Mouse (Mus musculus): ENCODE measurements around the gene Ankmy1. TPM values are rescaled to one million over a fixed set of nuclear protein-coding genes. Genes with fewer than 3 reads are reported as not detected.

The Ankmy1 gene
- polyA plus RNA-seq, 1 experiment from 2014 or later: 0.67 TPM

GRCm38 (mm10) chr1:92881982-92882381 lies 20.7 kb downstream of the Ankmy1 start:
- Histone ChIP-seq H3K4me3 (no peak overlapping the region), H3K4me2 (replicated peaks) (no peak overlapping the region), H3K9me3 (replicated peaks) (no peaks in the 10 kb centered on the region), H3K27ac (no peak overlapping the region), H3K9ac (no peak overlapping the region), H3K36me3 (no peaks in the 10 kb centered on the region), H3K4me1 (0 out of 2 replicates have a peak, but pooled peaks cover 2% of the 10 kb centered on the region), H3K27me3 (no peaks in the 10 kb centered on the region)
- ATAC-seq (ENCODE audit: low FRiP score): no peak
- WGBS: 88% methylated on average over 6 of the region's 6 CpGs

DNA sequence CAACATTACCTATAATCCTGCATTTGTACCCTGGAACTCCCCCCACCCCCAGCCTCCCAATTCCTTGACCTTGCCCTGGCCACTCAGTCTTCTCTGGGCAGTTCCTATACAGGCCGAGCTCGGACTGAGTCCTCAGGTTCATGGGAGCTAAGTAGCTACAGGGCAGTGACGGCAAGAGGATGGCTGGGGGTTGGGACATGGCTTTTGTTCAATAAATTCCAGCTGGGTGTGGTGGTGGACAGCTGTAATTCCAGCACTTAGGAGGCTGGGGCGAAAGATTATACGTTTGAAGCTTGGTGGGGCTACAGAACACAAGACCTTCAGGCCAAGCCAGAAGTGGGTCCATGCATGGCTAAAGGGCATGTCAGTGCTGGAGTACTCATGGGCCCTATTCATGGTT lies 22.6 kb downstream of the Ankmy1 start:
- H3K36me3 ChIP-seq: no peaks in the 10 kb centered on the region
- no peak overlapping the region for H3K4me3 ChIP-seq
- H3K9ac ChIP-seq: no peak overlapping the region
- no peaks in the 10 kb centered on the region for H3K9me3 ChIP-seq (replicated peaks)
- no peak for ATAC-seq (ENCODE audit: low FRiP score)
- H3K4me1 ChIP-seq: 0 out of 2 replicates have a peak, but pooled peaks cover 2% of the 10 kb centered on the region
- H3K4me2 ChIP-seq (replicated peaks): no peak overlapping the region
- WGBS: 82% methylated on average over 5 of the region's 5 CpGs
- H3K27ac ChIP-seq: no peak overlapping the region
- no peaks in the 10 kb centered on the region for H3K27me3 ChIP-seq

GRCm38 (mm10) chr1:92879266-92879665 lies 23.4 kb downstream of the Ankmy1 start:
- no peaks in the 10 kb centered on the region for H3K9me3 ChIP-seq (replicated peaks)
- no peak overlapping the region for H3K4me3 ChIP-seq
- no peak overlapping the region for H3K4me2 ChIP-seq (replicated peaks)
- H3K27me3 ChIP-seq: no peaks in the 10 kb centered on the region
- no peak for ATAC-seq (ENCODE audit: low FRiP score)
- 92% methylated on average over 12 of the region's 12 CpGs for WGBS
- H3K4me1 ChIP-seq: 0 out of 2 replicates have a peak, but pooled peaks cover 2% of the 10 kb centered on the region
- no peaks in the 10 kb centered on the region for H3K36me3 ChIP-seq
- H3K27ac ChIP-seq: no peak overlapping the region
- H3K9ac ChIP-seq: no peak overlapping the region

DNA sequence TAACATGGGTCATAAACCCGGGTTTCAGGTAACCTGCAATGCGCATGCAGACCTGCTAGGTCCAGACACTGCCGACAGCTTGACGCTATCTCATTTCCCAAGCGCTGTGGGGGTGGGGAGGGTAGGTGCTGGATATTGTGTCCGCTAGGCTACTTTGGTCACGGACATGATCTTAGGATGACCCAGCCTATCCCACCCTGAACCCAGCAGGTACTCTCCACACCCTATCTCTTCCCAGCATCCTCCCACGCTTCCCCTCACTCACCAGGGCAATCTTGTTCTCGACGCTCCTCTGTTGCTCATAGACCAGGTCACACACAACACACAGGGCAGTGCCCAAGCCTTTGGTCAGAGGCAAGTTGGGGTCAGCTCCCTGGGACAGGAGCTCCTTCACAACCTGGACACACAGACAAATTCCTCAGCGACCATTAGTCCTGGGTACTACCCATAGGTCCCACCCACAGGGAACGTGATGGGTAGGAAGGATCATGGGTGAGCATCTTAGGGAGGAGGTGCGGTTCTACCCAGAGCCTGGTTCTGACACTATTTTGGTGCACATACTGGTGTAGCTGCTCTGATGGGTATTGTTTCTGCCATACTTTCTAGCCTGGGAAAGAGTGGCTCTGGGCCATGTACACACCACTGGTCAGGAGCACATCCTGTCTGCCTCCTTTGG lies 24.5 kb downstream of the Ankmy1 start:
- ATAC-seq (ENCODE audit: low FRiP score): no peak
- 86% methylated on average over 13 of the region's 13 CpGs for WGBS
- Histone ChIP-seq H3K27ac (no peak overlapping the region), H3K4me3 (no peak overlapping the region), H3K4me2 (replicated peaks) (no peak overlapping the region), H3K36me3 (no peaks in the 10 kb centered on the region), H3K27me3 (no peaks in the 10 kb centered on the region), H3K9ac (no peak overlapping the region), H3K9me3 (replicated peaks) (no peaks in the 10 kb centered on the region), H3K4me1 (0 out of 2 replicates have a peak, but pooled peaks cover 2% of the 10 kb centered on the region)

DNA sequence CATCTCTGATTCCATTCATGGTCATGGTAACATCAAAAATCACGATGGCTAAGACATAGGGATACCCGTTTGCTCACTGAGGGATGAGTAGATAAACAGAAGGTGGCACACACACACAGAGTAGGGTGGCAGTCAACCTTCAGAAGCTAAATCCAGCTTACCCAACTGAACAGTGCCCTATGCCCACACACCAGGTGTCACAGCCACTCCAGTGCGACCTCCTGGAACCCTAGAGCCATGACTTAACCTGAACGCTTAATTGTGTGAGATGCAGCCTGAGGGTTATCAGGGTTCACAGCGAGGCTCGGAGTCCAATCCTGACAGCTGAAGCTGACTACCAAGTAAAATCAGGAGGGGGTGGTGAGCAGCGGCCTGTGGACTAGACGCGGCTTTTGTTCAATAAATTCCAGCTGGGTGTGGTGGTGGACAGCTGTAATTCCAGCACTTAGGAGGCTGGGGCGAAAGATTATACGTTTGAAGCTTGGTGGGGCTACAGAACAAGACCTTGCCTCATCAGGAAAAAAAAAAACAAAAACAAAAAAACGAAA lies 25.2 kb downstream of the Ankmy1 start:
- no peak overlapping the region for H3K4me3 ChIP-seq
- H3K4me2 ChIP-seq (replicated peaks): no peak overlapping the region
- H3K9me3 ChIP-seq (replicated peaks): no peaks in the 10 kb centered on the region
- ATAC-seq (ENCODE audit: low FRiP score): no peak
- WGBS: 67% methylated on average over 12 of the region's 12 CpGs
- H3K9ac ChIP-seq: no peak overlapping the region
- 0 out of 2 replicates have a peak, but pooled peaks cover 2% of the 10 kb centered on the region for H3K4me1 ChIP-seq
- no peaks in the 10 kb centered on the region for H3K36me3 ChIP-seq
- H3K27ac ChIP-seq: no peak overlapping the region
- no peaks in the 10 kb centered on the region for H3K27me3 ChIP-seq

GRCm38 (mm10) chr1:92875360-92876111 lies 27.2 kb downstream of the Ankmy1 start:
- no peak overlapping the region for H3K4me3 ChIP-seq
- 0 out of 2 replicates have a peak, but pooled peaks cover 2% of the 10 kb centered on the region for H3K4me1 ChIP-seq
- H3K27ac ChIP-seq: no peak overlapping the region
- no peak for ATAC-seq (ENCODE audit: low FRiP score)
- H3K9ac ChIP-seq: no peak overlapping the region
- no peak overlapping the region for H3K4me2 ChIP-seq (replicated peaks)
- 74% methylated on average over 8 of the region's 8 CpGs for WGBS
- no peaks in the 10 kb centered on the region for H3K27me3 ChIP-seq
- H3K9me3 ChIP-seq (replicated peaks): no peaks in the 10 kb centered on the region
- H3K36me3 ChIP-seq: no peaks in the 10 kb centered on the region

DNA sequence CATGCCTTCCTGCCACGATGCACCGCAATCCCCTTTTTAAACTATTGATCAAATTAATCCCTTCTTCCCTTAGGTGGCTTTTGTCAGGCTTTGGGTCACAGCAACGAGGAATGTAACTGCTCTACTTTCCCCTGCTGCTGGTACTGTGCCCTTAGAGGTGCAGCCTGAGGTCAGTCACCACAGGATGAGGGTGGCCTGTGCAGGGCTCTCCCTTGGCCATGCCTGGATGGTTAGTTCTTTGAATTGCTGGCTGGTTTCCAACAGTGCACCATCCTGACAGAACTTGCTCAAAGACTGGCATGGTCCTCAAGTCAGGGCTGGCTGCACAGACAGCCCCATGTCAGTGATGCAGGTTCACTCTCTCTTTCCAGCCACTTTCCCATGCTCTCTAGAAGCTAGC lies 28.7 kb downstream of the Ankmy1 start:
- Histone ChIP-seq H3K4me2 (replicated peaks) (no peak overlapping the region), H3K27ac (no peak overlapping the region), H3K4me1 (0 out of 2 replicates have a peak, but pooled peaks cover 2% of the 10 kb centered on the region), H3K36me3 (no peaks in the 10 kb centered on the region), H3K27me3 (no peaks in the 10 kb centered on the region), H3K9ac (no peak overlapping the region), H3K9me3 (replicated peaks) (no peaks in the 10 kb centered on the region), H3K4me3 (no peak overlapping the region)
- no peak for ATAC-seq (ENCODE audit: low FRiP score)
- 79% methylated on average over 3 of the region's 3 CpGs for WGBS

- Histone ChIP-seq H3K4me2 (replicated peaks) (no peak overlapping the region), H3K9me3 (replicated peaks) (no peaks in the 10 kb centered on the region), H3K4me3 (no peak overlapping the region), H3K36me3 (no peaks in the 10 kb centered on the region), H3K27ac (no peak overlapping the region), H3K4me1 (0 out of 2 replicates have a peak, but pooled peaks cover 2% of the 10 kb centered on the region), H3K9ac (no peak overlapping the region), H3K27me3 (no peaks in the 10 kb centered on the region)
- 89% methylated on average over 7 of the region's 7 CpGs for WGBS
- ATAC-seq (ENCODE audit: low FRiP score): no peak
Observed at GRCm38 (mm10) chr1:92872666-92873065, 30.0 kb downstream of the Ankmy1 start.

DNA sequence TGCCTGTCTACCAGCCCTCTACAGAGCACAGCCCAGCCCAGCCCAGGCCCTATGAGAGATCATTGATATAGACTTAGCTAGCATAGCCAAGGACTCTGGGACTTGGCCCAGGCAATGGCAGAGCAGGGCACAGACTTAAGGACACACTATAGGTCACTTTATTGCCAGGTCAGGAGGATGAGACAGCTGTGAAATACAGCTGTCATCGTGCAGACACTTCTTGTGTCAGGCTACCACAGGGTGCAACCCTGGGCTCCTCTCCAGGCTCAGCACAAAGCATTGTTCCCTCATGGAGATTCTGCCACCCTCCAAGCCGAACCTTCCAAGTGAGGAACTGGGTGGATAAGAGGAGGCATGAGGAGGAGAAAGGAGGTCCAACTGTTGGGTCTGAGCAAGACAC lies 32.7 kb downstream of the Ankmy1 start:
- Histone ChIP-seq H3K36me3 (no peaks in the 10 kb centered on the region), H3K4me1 (peaks cover 7% of the 10 kb centered on the region; the same call in 1 of the 2 replicates), H3K4me2 (replicated peaks) (no peak overlapping the region), H3K9me3 (replicated peaks) (no peaks in the 10 kb centered on the region), H3K27ac (no peak overlapping the region), H3K4me3 (no peak overlapping the region), H3K9ac (no peak overlapping the region), H3K27me3 (no peaks in the 10 kb centered on the region)
- ATAC-seq (ENCODE audit: low FRiP score): no peak
- 76% methylated on average over 2 of the region's 2 CpGs for WGBS

GRCm38 (mm10) chr1:92866170-92866569 lies 36.5 kb downstream of the Ankmy1 start:
- WGBS: 76% methylated on average over 2 of the region's 2 CpGs
- ATAC-seq (ENCODE audit: low FRiP score): no peak
- H3K9me3 ChIP-seq (replicated peaks): no peaks in the 10 kb centered on the region

GRCm38 (mm10) chr1:92863268-92863667 lies 39.4 kb downstream of the Ankmy1 start:
- no peak overlapping the region for H3K4me2 ChIP-seq (replicated peaks)
- peaks cover 22% of the 10 kb centered on the region for H3K36me3 ChIP-seq
- no peaks in the 10 kb centered on the region for H3K27me3 ChIP-seq
- WGBS: 92% methylated on average over 4 of the region's 4 CpGs
- no peaks in the 10 kb centered on the region for H3K9me3 ChIP-seq (replicated peaks)
- H3K4me3 ChIP-seq: no peak overlapping the region
- H3K4me1 ChIP-seq: peaks cover 7% of the 10 kb centered on the region; the same call in 1 of the 2 replicates
- no peak for ATAC-seq (ENCODE audit: low FRiP score)
- H3K9ac ChIP-seq: no peak overlapping the region
- H3K27ac ChIP-seq: no peak overlapping the region

More at GRCm38 (mm10) chr1:92866170-92866569, 36.5 kb downstream of the Ankmy1 start:
- H3K27me3 ChIP-seq: no peaks in the 10 kb centered on the region
- H3K27ac ChIP-seq: no peak overlapping the region
- no peak overlapping the region for H3K4me3 ChIP-seq
- no peaks in the 10 kb centered on the region for H3K36me3 ChIP-seq
- no peak overlapping the region for H3K4me2 ChIP-seq (replicated peaks)
- no peak overlapping the region for H3K9ac ChIP-seq
- peaks cover 7% of the 10 kb centered on the region; the same call in 1 of the 2 replicates for H3K4me1 ChIP-seq

- no peak for ATAC-seq (ENCODE audit: low FRiP score)
- no peak overlapping the region for H3K9ac ChIP-seq
- no peak overlapping the region for H3K4me3 ChIP-seq
- H3K27ac ChIP-seq: no peak overlapping the region
- H3K4me1 ChIP-seq: peaks cover 7% of the 10 kb centered on the region; the same call in 1 of the 2 replicates
- H3K4me2 ChIP-seq (replicated peaks): no peak overlapping the region
- H3K9me3 ChIP-seq (replicated peaks): no peaks in the 10 kb centered on the region
- WGBS: 69% methylated on average over 6 of the region's 6 CpGs
- H3K36me3 ChIP-seq: peaks cover 40% of the 10 kb centered on the region
- no peaks in the 10 kb centered on the region for H3K27me3 ChIP-seq
Observed at GRCm38 (mm10) chr1:92861503-92861902, 41.2 kb downstream of the Ankmy1 start.
